Mouse (Mus musculus): ENCODE data around the gene Mtif3.

DNA sequence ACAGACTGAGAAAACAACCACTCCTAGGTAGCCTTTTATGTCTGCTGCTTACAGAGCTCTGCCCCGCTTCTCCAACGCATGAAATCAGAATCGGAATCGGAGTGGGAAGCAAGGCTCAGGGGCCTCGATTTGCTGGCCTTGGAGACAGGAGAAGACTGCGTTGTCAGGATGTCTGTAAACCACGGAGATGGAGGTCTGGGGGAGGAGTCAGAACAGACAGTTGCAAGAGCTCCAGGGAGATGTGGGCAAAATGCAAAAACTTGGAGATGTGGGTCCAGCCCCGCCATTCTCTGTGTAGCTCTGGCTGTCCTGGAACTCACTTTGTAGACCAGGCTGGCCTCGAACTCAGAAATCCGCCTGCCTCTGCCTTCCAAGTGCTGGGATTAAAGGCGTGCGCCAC, 30.1 kb downstream of the Mtif3 start:
- TF ChIP-seq MXI1 (IDR thresholded peaks at IDR 0.05; ENCODE audit: low read depth, low read length) = no peak
- TF ChIP-seq ETS1 (IDR thresholded peaks at IDR 0.05; ENCODE audit: low read depth, low read length) = no peak
- TF ChIP-seq ZKSCAN1 (IDR thresholded peaks at IDR 0.05; ENCODE audit: low read depth, low read length) = no peak

Measured in MEL (cell line).